Mouse (Mus musculus) NIH3T3 (cell line): ENCODE measurements around the gene Fgd3.

Experiments used
- DNase-seq: peaks from one replicate; pipeline ENCODE4 v3.0.0-alpha.2; 2012; ENCODE audit warnings: low read depth

Gene Fgd3

DNA sequence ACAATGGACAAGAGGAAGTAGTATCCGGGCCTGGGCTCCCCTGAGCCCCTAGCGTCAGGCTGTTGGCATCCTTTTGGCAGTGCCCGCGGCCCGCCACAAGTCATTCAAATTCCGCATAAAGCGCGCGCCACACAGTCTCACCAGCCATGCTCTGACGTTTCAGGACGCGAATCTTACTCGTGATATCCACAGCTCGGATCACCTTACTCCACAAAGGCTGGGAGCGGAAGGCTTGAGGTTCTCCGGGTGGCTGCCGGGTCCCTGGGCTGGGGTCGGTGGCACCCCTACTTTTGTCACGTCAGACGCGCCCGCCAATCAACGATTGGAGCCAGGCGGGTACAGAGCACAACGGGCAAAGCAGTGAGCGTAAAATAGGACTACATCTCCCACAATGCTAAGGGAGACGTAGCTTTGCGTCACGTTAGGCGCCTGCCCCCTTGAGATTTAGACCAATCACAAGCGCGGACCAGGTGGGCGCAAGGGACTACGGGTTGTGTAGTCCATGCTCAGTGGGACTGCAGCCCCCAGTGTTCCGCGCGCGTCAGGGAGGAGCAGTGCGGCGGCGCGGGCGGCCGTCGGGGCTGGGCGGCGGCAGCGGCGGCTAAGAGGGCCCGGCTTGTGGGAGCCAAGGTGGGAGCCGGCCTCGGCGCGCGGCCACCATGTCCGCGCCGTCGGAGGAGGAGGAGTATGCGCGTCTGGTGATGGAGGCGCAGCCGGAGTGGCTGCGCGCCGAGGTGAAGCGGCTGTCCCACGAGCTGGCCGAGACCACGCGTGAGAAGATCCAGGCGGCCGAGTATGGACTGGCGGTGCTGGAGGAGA lies 21.1 kb upstream of the Fgd3 start, which contains the start of gene Bicd2:
Gene Bicd2, plus strand, starts transcription at position 574 of the 819 bp plus-strand sequence.
- DNase-seq = peak; percentile 97

DNA sequence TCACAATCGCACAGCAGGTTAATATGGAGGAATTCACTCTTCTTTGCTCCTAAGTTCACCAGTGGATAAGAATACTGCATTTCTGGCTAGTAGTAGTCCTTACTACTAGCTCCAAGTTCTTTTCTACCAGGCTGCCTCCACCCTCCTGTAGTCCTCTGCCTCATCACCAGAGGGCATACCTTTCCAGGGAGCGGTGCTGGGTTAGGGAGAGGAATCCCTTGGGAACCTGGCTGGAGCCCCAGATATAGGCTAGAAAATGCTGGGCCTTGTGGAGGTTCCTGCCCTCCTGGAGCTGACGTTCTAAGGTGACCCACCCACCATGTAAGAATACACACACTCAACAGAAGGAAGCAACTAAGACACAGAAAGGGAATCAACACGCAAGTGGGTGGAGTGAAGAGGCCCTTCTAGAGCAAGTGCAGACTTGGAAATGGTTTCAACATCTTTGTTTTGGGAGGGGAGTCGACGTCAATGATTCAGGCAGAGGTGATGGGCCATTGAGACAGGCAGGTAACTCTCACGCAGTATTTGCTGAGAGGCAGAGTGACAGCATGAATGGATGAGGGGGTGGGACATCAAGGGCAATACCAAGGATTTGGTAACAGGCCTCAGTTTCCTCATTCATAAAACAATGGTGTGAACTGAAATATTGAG lies 18.9 kb upstream of the Fgd3 start:
- DNase-seq = peak; percentile 60

DNA sequence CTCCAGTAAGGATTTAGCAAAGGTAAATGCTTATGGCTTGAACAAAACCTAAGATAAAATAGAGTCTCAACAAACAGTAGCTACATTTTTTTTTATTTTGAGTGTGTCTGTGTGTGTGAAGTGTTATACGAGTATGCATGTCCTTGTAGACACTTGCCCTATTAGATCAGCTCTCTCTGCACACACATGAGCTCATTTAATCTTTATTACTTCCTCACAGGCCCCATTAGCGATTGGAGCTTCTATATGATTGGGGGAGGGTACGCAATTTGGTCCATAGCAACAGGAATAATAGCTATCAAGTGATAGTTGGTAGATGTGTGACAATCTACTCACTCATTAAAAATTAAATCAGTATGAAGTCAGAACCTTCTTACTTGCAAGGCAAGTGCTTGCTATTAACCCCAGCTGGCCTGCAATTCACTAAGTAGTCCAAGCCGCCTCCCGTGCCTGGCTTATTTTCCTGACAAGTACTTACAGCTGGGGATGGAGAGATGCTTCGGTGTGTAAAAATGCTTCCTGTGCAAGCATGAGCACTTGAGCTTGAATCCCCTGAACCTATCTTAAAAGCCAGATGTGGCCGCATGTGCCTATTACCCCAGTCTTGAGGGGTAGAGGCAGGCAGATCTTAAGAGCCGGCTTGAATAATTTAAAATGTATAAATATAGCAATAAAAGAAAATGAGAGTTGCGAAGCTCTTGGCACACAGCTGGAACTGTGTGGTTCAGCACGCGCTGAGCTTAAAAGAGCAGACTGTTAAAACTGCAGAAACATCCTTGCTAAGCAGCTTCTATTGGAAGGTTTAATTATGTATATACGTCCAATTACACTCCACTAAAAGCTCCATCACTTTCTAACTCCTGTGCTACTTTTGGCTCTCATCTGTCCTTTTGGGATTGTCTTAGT lies 15.2 kb upstream of the Fgd3 start:
- no peak for DNase-seq

DNA sequence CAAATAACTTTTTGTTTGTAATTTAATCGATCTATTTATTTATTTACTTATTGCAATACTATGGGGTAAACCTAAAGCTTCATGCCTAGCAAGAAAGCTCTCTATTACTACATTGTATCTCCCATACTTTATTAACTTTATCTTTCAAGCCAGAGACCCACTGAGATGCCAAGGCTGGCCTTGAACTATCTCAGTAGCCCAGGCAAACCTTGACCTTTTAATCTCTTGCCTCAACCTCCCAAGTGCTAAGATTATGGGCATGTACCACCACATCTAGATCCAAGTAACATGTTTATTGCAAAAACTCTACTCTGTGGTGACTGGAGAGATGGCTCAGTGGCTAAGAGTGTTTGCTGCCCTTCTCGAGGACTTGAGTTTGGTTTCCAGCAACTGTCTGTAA lies 13.1 kb upstream of the Fgd3 start:
- DNase-seq = no peak

DNA sequence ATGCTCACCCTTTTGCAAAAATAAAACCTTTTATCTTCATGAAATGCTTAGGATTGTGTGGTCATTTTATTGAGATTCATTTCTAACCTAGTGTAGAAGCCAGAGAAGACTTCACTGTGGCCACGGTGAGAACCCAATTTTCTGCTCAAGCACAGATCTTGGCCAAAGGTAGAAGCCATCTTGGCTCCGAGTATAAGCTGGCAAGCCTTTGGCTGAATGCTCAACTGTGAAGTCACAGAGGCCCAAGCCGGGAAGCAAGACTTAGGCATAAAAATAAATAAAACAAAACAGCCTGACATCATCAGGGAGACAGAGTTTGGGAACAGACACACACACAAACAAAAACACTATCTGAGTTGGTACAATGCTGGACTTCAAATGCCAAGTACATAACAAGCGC lies 8.0 kb upstream of the Fgd3 start:
- no peak for DNase-seq

DNA sequence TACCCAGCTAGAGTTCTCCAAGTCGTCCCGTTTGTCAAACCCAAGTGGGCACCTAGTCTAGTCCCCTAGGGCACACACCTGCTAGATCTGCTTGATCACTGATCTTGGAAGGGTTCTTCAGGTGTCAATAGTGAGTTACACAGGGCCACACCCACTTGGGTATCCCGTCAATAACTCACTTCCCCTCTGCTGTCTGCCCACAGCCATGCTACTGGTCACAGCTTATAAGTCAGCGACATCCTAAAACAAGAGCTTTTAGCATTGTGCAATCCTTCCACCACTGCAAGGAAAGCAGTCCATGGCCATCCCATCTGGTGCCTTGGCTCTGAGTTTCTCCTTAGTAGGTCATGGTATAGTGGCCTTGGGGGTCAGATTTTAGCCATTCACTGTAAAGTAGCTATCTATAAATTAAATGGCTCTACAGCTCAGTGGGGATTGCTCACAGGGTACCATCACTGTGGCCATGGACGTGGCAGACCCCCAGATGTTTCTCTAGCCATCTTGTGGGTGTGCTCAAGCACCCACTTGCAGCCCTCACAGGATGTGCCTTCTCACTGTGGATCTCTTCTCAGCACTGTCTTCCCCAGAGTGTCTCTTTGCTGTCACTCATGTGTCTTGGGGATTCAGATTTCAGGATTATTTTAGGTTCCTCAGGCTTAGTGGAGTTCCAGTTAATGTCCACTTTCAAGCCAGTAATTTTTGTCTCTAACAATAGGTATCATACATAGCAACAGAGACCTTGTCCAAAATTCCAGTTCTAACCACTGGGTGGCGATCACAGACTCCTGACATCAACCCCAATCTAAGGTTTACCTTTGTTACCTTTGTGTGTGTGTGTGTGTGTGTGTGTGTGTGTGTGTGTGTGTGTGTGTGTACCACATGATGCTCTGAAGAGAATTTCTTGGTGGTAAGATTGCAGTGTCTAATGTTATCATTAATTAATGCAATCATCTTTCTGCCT lies 6.4 kb upstream of the Fgd3 start:
- peak; percentile 70 for DNase-seq

DNA sequence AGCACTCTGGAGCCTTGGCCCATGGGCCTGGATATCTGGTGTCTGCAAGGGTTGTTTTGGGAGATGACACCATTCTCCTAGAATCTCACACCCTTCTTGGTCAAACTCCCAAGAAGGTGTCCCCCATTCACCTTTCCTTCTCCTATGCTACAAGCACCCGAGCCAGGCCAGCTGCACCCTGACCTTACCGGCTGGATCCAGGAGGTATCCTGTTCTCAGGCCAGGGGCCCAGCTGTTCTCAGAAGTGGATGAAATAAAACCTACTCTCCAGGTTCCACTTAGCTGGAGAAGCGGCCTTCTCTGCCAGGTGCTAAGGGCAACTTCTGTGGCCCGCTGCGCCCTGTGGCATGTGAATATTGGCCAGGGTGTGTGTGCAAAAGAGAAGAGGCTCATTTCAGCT lies 4.8 kb upstream of the Fgd3 start:
- DNase-seq = no peak

DNA sequence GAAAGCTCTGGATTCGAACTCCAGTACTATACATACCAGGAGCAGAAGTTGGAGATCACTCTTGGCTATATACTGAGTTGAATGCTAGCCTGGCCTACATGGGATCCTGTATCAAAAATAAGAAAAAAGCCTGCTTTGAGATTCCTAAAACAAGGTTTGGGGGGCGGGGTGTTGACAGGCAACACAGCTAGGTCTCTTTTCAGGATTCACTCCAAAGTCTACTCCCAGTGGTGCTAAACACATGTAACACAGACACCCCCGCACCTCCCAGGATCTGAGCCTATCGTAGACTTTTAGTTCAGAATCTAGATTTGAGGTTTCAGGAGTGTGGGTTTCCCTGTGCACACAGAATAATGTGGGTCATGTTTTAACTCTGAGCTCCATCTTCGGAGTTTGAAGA lies 2.6 kb upstream of the Fgd3 start:
- no peak for DNase-seq

DNA sequence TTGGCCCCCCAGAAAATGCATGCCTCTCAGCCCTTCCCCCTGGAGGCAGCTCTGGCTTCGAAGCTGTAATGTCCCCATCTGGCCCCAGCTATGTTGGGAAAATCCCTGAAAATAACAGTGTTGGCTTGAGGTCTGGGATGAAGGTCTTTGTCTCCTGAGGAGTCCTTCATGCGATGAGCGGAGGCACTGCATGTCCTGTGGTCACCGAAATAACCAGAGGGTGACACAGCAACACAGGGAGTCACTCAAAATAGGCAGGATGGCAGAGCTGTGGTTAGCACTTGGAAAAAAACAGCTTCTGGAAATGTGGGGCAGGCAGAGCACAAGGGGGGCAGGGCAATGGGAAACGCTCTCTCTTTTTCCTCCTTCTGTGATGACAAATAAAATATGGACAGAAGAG lies 2.1 kb upstream of the Fgd3 start:
- no peak for DNase-seq

DNA sequence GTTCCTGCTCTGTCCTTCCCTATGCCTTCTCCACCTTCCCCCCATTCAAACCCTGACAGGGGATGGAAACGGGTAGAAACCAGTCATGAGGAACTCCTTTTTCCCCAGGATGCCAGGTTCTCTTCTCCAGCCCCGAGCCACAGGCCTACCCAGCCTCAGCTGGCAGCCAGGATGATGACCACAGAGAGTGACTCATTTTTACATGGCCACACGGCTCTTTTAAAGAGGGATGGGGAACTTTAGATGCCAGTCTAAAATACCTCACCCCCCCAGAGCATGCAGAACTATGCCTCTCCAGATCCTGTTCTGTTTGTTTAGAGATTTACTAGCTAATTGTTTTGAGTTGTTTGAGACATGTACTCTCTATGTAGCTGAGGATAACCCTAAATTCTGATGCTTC lies 1.3 kb upstream of the Fgd3 start:
- DNase-seq = peak; percentile 50

DNA sequence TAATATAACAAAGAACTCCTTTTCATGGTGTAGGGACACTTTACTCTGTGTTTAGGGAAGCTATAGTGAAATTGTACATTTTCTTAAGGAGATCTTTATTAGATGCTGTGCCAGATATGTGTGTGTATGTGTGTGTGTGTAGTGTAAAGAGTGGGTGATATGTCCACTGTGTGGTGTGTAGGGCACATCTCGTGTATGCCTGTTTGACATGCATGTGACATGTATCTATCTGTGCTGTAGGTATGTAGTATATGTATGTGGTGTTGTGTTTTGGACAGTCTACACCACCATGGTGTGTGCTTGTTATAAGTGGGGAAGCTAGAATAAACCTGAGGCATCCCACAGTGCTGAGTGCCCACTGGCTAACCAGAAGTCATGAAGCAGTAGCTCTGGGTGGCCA lies 403 bp upstream of the Fgd3 start:
- DNase-seq = no peak

DNA sequence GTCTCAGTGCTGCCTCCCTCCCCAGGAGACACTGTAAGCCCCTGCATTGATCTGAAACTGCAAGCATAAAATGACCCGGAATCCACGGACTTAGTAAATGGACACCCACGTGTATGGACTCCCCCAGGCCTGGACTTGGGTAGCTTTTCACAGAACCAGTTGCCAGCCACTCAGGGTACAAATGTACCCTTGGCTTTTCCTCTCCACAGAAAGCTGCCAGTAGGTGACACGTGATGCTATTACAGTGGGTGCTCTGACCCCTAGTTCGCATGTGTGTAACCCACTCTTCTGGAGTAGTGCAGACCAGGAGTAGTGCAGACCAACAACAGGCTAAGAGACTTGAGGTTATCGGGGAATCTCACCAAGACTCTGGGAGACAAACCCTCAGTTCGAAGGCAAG lies 2.2 kb downstream of the Fgd3 start:
- no peak for DNase-seq

DNA sequence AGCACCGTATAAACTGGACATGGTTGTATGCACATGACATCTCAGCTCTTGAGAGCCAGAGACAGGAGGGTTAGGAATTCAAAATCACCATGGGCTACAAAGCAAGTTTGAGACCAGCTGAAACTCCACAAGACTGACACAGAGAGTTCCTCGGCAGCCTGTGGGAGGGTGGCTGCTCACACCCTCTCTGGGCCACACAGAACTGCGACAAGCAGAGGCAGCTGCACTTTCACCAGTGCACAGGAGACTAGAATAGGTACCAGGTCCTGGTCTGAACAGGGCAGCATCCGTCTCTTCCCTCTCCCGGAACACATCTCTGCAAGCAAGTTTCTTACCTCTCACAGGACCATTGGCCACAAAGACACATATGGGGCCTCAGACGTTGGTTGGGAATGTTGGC lies 2.6 kb downstream of the Fgd3 start:
- DNase-seq = no peak

DNA sequence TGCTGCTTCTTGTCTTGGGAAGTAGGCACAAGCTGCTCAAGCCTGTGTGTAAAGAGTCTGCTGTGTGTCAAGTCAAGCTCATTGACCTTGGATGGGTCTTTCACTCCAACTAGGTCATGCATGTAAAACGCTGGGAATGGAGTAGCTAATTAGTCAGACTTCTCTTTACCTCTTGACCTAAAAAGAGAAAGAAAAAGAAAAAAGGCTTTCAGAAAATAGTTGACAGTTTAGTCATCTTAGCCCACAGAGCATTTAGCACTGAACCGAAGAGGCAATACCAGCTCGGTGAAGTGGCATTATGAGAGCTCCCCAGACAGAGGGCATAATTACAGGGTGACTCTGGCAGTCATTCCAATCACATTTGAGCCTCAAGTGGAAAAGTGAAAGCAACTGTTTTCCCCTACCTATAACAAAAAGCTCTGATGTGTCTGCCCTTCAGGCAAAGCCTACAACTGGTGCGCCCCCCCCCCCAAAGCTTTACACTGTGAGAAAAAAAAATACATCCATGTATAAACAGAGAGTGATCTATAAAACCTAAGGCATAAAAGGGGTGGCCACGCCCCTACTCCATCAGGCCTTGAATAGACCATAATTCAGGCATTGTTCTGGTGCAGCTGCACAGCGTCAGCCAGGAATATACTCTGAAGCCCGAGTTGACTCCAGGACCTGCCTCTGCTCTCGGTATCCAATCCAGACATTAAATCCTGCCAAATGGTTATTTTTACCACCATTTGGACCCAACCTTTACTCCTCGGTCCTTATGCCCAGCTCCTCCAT lies 3.5 kb downstream of the Fgd3 start:
- peak; percentile 36 for DNase-seq

DNA sequence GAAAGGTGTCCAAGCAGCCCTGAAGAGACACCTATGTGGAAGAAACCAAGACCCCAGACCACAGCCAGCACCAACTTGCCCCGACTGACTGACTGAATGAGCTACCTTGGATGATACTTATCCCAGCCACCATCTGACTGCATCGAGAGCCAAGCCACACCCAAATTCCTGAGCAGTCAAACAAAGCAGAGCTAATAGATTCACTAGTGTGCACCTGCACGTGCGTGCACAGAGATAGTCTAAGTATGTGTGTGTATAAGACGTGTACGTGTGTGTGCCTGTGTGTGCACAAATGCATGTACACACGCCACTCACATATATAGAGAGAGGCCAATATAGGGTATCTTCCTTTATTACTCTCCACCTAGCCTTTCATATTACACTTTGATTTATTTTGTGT lies 8.5 kb downstream of the Fgd3 start:
- DNase-seq = no peak

DNA sequence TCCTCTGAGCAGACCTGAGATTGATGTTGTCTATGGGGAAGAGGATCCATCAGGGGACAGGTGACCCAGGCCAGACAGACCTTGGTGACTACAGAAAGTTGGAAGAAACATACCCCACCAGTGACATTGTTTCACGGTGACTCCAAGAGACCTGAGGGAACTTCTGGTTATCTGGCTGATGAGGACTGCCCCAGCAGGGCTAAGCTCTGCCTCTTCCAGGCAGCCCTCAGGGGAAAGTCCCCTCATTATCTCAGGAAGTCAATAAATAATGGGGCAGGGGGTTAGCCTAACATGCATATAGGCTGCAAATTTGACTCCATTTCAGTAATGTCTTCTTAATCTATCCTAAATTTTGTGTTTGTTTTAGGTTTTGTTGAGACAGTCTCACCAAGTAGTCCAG lies 10.6 kb downstream of the Fgd3 start:
- no peak for DNase-seq

DNA sequence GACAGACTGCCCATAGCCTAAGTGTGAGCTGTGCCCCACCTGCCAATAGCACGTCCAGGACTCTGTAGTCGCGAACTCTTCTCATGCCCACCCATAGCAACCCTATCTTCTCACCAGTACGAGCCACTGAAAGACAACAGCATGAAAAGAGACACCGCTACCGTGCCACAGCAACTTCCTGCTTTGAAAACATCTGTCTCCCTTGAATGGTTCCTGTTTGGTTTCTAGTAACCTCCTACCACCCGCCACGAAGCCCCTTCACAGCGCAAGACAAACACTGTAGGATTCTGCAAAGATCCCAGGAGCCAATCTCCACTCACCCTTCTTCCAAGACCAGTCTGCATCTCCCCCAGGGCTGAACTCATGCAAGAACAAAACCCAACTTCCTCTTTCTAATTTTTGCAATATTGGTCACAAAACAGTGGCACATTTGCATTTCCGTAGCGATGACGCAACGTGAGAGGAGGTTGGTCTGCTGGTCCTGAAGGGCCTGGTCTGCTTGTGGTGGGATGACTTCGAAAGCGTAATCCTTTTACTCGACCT lies 11.2 kb downstream of the Fgd3 start:
- DNase-seq = no peak

DNA sequence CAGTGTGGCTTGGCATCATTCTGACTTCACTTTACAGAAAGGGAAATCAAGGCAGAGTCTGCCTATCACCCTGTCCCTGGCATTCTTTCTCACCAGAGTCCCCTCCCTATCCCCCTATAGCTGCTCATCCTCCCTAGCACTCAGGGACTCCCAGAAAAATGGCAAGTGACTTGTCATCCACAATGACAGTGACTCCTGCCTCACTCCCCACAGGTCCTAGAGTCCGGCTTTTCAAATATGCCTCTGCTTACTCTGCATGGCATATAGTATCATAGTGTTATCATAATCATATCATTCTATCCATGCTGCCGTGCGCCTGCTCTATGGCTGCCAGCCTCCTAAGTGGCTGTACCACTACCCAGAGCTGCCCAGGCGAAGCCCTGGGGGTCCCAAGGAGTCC lies 11.9 kb downstream of the Fgd3 start:
- DNase-seq = no peak

DNA sequence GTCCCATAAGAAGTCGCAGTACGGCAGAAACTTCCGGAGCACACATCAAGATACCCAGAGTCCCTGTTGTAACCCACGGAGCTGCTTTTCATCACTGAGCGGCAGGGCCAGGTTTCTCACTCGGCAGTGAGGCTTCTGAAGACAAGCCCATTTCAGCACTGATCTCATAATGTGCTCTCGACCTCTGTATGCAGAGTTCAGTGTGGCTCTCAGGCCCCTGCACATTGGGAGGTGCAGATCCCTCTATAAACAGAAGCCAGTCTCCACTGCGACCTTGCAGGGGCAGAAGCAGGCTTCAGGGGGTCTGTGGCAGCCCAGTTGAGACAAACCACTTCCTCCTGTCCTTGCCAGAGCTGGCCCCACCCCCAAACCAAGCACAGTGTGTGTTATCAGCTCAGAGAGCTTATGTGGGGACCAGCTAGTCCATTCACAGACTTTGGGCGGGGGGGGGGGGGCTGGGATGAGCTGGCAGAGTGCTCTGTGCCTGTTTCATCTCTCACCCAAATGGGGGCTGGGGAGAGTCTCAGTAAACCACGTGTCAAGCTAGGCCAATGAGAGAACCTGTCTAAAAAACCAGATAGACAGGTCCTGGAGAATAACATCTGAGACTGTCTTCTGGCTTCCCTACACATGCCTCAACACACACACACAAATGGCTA lies 12.7 kb downstream of the Fgd3 start:
- DNase-seq = no peak

DNA sequence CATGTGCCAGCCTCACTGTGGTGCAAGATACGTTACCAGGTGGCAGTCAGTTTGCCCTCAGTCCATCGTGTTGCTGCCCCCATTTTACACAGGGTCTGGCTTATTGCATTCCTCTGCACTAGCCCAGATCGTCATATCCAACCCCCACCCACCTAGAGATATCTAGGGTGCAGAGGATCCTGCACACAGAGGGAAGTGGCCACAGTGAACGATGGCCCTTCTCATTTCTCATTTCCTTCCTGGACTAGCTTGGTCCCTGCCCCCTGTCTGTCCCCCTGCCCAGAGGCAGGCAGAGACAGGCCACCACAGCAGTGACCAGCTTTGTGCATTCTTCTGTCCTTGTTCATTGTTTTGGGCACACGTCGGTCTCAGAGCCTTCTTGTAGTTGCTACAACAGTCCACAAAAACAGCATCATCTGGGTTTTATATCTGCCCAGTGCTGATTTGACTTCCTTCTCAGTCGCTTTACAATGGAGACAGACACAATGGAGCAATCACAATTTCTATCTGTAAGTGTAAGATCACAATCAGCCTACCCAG lies 13.3 kb downstream of the Fgd3 start:
- no peak for DNase-seq
